Mouse (Mus musculus) cerebellum, adult (tissue): ENCODE results near the gene Gja5.

ENCODE experiments used
- ATAC-seq: cut with Nextera tagmentation; 2 replicates; pipeline ENCODE4 v1.9.2; 2017; ENCODE audit warnings: mild to moderate bottlenecking, moderate library complexity, mixed read lengths; ENCODE audit not compliant: insufficient number of reproducible peaks, low FRiP score, low TSS enrichment

Gene Gja5

DNA sequence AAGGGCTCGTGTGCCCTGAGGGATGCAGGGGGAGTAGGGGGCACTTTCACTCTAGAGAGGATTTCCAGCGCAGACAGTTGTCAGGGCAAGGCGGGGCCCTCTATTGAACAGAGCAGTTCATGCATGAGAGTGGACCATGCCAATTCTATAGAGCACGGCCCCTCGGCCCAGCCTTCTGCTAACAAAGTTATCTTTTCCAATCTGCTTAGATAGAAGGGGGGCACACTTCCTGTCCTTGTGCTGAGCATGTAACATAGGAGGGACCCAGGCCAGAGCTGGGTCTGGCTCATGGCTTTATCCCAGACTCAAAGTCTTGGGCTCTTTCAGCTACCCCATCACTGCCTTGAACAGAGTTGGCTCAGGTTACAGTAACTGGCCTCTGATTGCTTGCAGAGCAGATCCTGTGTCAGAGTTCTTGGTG, 26.8 kb downstream of the Gja5 start:
- no peak for ATAC-seq

DNA sequence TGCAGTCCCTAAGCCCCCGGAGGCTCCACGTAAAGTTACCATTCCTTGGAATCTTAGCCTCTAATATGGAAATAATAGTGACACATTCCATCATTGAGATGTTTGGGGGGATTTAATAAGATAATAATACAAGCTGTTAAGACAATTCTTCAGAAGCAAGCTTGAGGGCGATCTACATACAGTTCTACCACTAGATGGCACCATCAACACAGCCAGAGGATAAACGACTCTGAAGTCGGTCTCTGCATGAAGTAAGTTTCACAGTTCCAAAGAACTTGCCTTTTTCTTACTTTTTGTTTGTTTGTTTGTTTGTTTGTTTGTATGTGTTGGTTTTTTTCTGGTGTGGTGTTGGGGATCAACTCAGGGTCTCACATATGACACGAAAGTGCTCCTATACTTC, 31.7 kb downstream of the Gja5 start:
- no peak for ATAC-seq

DNA sequence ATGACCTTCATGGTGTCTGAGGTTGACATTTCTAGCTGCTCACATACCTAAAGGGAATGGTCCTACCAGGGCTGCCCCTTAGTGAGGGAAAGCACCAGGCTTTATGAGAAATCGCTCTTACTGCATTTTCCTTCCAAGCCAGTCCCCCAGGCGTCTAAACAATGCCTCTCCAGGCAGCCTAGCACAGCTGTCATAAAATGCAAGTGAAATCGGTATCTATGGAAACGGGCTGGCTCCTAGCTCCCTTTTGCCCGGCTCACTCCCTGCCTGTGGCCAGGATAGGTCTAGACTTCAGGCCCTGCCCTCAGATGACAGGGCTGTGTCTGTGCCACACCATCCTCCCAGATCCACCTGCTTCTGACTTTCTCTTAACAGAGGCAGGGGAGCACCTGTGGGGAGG, 33.1 kb downstream of the Gja5 start:
- no peak for ATAC-seq

DNA sequence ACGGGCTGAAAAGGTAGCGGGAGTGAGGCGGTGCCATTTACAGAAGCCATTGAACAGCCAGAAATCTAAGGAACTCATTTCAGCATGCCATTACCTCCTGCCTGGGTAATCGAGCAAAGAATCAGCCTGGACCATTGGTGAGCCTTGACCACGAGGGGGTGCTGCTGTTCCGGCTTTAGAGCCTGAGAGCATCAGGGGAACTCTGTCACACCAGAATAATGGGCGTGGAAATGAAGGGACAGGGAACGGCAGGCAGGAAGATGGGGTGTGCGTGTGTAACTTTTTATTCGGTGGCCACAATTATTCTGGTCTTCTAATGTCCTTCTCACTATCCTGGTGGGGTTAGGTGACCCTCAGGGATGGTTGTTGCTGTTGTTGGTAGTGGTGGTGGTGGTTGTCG, 34.2 kb downstream of the Gja5 start:
- peak; percentile 91 for ATAC-seq

DNA sequence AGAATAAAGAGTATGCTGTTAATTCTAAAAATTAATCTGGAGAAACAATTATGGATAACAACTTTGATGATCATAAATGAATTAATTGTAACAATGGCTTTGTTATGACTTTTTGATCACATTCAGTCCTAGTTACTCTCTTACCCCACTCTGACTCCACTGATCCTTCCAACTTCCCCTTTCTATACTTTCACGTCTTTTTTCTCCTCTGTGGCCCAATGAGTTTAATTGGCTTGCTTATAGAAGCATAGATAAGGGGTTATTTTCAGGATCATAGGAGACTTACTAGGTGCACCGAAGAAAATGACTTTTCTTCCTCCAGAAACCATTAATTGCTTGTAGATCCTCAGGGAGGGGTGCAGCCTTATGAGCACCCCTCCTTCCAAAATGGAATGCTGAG, 38.2 kb downstream of the Gja5 start:
- no peak for ATAC-seq

DNA sequence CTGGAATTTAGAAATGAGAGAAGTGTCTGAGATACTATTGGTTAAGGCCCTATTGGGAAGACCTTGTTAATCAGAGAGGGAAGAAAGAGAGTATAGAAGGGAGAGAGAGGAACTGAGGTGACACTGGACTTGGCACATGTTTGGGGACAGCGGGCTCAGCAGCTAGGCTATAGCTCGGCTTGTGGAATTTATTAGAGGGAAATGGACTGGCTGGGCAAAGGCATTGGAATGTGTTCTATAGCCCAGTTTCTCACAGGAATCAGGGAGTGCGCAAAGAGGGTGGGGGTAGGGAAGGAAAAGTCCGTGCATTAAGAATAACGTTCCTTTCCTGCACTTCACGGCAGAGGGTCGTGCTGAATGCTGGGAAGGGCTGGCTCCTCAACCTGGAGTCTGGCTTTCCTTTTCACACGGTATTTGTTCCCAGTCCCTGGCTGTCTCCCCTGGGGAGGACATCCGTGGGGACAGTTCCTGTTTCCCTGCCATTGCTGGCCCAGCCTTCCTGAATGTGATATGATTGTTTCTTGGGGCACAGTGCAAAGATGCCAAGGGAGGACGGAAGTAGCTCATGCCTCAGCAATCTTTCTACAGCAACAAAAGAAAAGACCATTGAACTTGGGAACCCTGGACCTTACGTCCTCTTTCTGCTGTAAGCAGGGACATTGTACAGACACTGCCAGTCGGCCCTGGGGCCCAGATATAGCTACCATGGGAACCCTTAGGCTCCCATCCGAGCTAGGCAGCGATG, 49.2 kb downstream of the Gja5 start:
- no peak for ATAC-seq

DNA sequence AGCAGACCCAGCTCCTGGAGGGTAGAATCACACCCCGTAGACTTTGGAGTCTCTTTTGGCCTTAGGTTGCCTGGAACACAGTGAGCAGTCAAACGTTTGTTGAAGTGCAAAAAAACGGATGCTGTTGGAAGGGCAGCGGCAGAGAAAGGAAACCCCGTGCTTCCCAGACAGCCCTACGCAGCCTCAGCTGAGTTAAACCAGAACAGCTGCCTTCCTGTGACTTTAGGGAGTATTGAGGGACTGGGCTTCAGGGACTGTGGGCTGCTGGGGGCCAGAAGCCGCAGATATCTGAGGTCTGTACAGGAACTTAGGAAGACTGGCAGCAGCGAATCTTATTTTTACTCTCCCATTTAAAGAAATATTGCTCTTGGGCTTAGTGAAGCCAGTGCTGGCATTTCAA, 56.1 kb downstream of the Gja5 start:
- no peak for ATAC-seq

DNA sequence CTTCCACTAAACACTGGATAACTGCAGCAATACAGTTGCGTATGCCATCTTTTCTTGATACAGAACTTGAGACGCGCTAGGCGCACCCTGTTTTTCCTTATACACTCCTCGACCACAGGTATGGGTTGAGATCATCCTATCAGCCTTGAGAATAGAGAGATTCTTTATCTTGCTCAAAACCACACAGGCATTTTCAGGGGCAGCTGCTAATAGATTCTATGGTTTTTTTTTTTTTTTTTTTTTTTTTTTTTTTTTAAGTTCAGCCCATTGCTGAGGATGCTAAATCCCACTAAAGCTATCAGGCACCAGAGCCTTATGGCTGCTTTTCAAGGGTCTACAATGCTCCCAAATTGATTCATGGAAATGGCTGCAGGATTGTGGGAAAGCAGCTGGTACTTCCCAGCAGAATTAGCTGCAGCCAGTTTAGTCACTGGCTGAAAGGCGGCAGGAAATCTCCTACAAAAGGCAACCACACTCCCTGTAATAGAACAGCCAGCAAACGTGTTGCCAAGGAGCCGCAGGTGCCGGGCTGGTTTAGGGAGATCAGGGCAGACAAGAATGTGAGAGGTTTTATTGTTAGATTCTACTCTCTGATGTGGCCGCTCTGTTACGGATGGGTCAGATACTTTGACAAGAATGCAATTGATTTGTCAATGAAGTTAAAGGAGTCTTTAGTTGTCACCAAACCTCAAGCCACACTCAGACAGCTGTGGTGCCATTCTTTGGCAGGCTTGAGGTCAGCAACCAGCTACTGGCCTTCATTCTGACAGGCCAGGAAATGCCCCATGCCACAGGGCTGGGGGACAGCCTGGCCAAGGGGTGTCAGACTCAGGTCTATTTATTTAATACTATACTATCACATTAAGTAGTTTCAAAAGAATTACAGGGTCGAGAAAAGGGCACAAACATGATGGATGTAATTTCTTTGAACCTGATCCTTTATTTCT, 58.9 kb downstream of the Gja5 start:
- no peak for ATAC-seq

DNA sequence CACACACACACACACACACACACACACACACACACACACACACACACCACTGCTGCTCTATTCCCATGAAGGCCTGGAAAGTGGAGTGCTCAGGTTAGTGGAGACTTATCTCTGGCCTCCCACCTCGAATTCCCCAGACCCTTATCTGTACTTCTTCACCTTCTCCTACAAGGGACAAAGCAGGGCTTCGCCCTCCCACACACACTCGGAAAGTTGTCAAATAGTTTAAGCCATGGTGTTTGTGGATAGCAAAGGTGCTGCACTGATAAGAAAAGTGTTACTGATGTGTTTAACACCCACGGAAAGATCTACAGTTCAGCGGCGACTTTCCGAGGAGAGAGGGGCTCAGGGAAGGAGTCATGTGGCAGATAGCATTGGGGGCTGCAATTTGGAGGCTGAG, 66.5 kb downstream of the Gja5 start:
- no peak for ATAC-seq

DNA sequence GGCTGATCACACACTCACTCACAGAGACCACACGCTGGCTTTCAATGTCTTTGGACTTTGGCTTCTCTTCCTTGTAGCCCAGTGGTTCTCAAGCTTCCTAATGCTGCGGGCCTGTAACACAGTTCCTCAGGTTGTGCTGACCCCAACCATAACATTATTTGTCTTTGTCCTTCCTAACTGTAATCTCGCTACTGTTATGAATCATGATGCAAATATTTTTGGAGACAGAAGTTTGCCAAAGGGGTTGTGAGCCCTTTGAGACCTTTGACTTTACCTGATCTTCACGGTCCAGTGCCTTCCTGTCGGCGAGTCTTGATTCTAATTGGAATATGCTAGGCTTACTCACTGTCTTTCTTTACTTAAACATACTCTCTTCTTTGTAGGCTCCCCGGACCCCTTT, 70.0 kb downstream of the Gja5 start:
- ATAC-seq: no peak

DNA sequence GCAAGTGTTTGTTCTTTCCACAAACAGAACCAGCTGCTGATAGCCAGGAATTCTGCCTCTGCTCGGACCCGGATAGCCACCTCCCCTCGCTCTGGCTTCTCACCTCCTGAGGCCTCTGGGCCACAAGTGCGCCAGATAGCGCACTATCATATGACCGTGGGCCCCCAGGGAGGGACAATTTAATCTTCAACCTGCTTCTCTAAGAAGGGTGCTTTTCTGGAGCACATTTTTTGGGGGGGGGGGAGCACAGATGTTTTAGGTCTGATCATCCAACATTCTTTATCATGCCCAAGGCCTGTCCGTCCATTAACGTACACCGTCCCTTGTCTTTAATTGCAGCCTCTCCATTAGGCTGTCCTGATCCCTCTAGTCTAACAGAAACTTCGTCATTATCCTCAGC, 71.1 kb downstream of the Gja5 start:
- ATAC-seq: no peak

DNA sequence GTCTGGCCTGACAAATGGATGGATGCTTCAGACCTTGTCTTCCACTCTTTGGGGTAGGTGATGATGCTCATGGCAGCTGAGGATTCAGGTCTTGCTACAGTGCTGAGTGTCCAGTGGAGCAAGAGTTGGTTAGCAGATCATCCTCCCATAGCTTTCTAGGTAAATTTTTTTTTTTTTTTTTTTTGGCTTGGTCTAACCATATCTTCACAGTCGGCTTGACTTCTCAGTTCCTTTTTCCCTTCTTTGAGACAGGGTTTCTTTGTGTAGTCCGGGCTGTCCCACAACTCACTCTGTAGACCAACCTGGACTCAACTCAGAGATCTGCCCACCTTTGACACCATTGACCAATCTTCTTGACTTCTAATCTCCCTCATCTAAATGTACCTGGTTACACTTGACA, 73.0 kb downstream of the Gja5 start:
- no peak for ATAC-seq

DNA sequence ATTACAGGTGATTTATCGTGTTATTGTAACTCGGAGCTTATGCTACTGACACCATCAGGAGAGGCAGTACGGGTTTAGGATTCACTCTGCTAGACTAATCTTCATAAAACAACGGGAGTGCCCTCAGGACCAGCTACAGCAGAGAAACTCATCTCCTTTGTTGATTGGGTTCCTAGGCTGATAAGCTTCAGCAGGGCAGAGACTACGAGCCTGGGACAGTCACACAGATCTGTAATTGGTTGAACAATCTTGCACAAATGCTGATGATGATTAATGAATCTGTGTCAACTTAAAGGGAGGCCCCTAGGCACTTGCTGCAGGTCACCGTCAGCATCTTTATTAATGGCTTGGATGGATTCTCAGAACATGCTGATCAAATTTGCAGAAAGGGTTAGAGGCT, 74.0 kb downstream of the Gja5 start:
- ATAC-seq: no peak

DNA sequence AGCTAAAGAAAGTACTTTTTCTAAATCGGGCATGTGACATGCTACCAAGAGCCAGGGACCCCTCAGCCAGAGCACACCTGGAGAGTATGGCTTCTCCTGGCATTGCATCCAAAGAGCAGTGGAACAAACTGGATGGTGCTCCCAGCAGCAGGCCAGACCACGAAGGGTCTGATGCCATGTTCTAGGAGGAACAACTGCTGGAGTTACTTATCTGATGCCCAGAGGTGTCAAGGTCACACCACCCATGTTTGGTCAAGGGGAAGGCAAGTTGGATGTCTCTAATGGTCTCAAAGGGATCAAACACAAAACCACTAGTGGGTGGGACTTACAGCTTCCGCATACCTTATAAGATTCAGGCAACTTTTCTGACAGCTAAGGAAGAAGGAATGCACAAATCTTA, 74.5 kb downstream of the Gja5 start:
- no peak for ATAC-seq

DNA sequence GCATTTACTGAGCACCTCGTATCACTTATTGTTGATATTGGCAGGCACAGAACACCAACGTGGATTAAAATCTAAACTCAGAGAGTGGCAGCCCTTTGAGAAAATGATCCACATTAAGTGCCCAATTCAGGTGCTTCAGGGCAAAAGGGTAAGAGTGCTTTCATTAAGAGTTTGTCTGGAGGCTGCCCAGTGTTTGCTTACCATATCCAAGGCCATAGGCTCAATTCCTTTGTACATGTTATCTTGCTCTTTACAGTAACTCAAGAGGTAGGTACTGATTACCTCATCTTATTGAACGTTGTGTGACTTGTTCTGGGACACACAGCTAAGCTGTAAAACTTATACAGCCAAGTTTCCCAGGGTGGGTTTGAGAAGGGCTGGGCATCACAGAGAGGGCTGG, 77.3 kb downstream of the Gja5 start:
- no peak for ATAC-seq

DNA sequence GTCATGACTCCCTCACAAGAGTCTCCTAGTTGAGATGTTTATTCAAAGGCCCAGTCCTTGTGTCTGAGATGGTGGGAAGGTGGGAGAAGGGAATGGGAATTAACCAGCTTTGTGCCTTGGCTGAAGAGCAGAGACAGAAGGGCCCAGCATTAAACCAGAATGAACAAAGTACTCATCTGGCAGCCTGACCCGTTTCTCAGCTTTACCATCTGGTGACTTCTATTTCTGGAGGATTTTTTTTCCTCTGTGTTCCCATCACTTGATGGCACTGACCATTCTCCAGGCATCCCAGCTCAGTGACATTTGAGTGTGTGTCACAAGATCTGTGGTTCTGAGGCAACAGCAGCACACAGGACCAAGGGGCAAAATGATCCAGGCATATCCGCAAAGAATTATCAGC, 78.2 kb downstream of the Gja5 start:
- ATAC-seq: peak; percentile 89

DNA sequence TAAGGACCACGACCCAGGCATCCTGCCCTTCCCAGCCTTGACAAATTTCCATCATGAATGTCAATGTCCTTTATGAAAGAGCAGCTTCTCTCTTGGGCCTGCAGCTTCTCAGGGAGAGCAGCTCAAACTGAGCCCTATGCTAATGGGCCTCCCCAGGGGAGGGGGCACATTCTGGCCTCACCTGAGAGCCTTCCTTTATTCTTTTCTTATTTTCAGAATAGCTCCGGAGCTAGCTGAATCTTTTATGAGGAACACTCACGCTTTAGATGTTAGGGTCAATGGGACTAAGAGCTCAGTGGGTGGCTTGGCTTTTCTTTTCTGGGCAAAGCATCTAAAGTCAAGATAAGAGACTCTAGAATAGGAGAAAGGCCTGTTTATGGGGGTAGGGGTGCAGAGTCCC, 88.0 kb downstream of the Gja5 start:
- ATAC-seq: no peak

DNA sequence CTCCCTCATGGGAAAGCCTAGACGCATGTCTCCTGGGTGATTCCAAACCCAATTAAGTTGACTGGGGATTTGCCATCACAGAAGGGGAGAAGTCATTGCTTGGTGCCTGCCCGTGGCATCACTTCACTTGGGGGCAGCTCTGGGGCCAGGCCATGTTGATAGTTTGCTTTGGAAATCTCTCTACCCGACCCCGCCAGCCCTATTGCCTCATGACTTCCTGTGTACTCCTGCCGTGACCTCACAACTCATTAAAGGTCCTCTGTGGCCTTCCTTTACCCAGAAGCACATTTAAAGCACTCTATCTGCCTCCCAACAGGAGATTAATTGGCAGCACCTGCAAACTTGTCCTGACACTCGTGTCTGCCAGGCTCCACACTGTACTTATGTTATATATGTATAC, 93.3 kb downstream of the Gja5 start:
- no peak for ATAC-seq

DNA sequence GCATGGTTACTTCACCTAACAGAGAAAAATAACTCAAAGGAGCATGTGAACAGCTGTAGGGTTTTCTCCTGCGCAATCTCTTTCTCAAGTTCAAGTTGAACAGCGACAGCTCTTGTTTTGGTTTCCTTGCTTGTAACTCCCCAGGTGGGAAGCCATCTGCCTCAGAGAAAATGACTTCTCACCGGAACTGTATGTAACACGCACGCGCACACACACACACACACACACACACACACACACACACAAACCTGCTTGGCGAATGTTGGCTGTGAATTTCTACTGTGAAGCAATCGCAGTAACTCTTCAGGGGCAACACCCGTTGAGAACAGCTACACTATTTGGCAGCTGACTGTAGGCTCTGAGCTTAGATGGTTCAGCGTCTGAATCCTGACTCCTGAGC, 98.6 kb downstream of the Gja5 start:
- peak; percentile 50; the same call in 1 of the 2 replicates for ATAC-seq

DNA sequence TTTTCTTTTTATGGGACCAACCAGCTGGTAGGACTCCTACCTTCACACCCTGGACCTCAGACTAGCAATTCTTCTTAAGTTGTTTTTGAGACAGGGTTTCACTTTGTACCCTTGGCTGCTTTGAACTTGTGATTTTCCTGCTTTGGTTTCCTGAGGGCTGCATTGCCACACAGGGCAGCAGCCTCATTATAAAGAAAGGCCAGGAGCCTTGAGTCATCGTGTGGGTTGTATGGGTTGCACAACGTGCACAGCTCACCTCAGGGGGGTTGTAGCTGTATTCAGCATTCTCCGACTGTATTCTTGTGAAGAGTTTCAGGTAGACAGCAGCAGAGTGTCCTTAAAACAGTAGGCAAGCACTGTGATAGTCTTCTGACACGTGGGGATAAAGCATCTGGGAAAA, 100.0 kb downstream of the Gja5 start:
- ATAC-seq: no peak

DNA sequence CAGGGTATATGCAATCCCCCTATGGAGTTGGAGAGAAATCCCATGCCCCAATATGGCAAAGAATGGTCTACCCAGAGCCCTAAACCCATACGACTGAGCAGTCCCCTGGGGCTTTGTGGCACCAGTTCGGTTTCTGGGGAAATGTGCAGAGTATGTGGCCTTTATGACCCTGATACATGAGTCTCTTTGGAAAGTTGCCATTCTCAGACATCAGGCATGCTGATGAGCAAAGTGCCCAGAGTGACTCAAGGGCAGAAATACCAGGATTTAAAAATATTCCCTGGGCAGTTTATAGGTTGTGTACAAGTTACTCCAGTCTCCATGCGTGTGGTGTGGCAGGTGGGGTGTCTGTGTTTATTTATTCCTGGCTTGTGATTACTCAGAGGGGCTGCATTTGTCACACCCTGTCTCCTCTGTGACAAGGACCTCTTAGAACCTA, 102.5 kb downstream of the Gja5 start:
- ATAC-seq: no peak

DNA sequence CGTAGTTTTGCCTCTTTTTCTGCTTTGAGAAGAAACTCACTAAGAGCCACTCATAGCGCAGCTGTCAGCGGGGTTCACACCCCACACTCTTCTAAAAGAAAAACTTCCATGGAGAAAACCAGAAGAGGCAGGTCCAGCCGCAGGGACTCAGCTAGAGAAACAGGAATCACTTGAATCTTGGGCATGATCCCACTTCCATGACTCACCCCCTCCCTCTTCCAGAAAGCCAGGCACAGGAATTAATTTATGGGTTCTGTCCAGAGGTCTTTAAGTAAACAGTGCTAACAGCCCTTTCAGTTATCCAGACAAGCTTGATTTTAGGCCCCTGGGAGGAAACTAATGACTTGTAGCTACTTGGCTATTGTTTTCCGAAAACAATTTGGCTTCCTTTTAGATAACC, 120.7 kb downstream of the Gja5 start:
- ATAC-seq: no peak
